Mouse (Mus musculus): Measurements from ENCODE around the gene Fam204a.
A peak's percentile ranks its signal among the peaks of the same experiment; 100 is the strongest.

The Fam204a gene

GRCm38 (mm10) chr19:60225899-60226844 is at the start of gene Fam204a:
Fam204a (minus strand) TSS chr19:60226701.
- DNase-seq (ENCODE audit: low spot score in 2 of 2): peak; percentile 97 to 98

DNA sequence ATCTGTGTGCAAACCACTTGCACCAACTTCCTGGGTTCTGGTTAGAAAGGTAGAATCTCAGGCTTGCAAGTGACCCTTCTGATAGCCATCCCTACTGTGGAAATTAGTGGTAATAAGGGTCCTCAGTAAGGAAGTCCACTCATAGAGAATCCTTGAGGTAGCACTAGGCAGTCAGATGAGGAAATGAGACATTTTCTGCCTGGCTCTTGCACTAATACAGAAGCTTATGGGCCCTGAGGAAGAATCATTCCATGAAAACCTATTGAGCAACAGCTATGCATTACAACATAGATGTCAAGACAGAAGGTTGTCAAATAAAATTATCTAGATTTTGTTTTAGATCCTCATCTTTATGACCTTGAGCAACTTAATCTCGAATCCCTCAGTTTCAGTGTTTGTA is 39.3 kb upstream of the Fam204a start:
- no peak for DNase-seq (ENCODE audit: low spot score in 2 of 2)

- no peak for DNase-seq (ENCODE audit: low spot score in 2 of 2)
Measured at GRCm38 (mm10) chr19:60260689-60261088, 34.2 kb upstream of the Fam204a start.

DNA sequence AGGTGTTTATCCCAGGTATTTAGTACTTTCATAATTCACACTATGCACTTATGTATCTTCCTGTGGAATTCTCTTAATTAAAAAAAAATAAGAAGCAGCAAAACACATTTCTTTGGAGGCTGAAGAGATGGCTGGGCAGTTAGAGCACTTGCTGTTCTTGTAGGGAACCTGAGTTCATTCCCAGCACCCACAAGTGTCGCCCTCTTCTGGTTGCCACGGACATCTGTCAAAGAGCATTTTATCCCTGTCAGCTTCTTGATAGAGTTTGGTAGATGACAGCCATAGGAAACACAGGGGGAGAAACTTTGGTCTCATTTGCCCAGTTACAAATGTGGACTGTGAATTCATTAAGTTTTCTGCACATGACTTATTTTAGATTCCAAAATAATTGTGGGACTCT is 25.5 kb upstream of the Fam204a start:
- DNase-seq (ENCODE audit: low spot score in 2 of 2): no peak

DNA sequence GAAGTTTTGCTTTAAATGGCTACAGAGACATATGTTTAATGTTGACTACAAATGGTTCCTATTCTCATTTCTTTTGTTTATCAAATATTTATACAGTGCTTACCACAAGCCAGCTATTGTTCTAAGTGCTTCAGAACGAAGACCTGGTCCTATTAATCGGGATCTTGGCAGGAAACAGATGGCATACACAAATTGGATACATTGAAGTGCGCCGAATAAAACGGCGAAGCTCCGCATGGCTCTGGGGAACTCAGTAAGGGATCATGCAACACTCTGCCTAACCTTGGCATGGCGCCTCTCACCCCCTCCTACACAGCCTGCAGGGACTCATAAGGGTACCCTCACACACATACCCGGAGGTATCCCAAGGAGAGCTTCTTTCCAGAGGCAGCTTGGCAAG is 24.7 kb upstream of the Fam204a start:
- DNase-seq (ENCODE audit: low spot score in 2 of 2): no peak

GRCm38 (mm10) chr19:60245250-60245649 is 18.7 kb upstream of the Fam204a start:
- DNase-seq (ENCODE audit: low spot score in 2 of 2): no peak

DNA sequence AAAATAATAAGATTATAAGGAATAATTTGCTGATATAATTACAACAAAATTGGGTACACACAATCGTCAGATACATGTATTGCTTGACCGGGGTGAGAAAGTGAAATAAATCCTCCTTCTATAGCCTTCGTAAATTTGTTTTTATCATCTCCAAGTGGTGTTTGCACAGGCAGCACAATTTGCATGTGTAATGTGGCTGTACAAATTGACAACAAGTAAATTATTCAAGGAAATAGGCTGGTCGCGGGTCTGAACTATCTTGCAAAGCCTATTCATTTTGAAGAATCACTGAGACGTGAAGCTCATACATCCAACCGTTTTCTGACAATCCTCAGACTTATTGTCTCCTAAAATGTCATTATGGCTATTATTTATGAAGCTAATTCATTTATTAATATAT is 16.1 kb upstream of the Fam204a start:
- no peak for DNase-seq (ENCODE audit: low spot score in 2 of 2)

DNA sequence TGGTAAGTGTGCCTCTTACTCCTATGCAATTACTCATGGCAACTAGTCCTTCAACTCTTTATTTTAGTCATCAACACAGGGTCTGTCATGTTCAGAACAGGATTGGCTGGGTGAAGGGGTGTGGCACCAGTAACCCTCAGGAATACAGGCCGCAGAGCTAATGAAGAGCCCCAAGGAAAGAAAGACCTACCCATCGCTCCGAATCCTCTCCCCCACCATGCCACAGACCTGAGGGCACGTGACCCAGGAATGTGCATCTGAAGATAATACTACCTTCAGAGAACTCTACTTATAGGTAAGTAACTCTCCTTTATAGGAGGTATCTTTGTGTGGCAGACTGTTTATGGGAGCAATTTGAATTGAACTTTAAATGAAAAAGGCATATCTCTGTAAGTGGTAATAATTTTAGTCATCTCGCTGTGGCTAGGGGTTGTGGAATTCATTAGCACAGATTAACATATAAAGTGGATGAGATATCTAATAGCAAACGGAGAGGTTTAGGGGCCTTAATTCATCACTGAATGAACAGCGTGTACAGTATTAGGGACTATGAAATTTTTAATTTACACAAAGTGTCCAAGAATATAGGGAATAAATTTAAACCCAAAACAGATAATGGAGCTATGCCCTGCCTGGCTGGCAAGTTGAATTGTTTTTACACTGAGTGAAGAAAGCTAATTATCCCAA is 15.6 kb upstream of the Fam204a start:
- DNase-seq (ENCODE audit: low spot score in 2 of 2): no peak

DNA sequence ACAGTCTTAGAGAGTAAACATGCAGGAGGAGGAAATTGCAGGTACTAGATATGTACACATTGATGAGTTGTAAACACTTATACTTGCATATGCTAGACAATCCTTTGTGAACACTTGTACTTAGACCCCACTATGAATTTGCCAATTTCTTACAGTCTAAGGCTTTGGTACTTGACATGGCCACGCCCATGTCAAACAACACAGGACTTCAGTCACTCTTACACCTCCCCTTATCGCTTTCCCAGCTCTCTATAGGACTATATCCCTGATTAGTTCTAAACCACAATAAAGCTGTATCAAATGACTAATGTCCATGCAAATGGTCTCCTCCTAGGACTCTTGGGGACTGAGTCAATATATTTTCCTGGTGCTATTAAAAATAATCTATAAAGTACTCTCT is 5.0 kb upstream of the Fam204a start:
- no peak for DNase-seq (ENCODE audit: low spot score in 2 of 2)

DNA sequence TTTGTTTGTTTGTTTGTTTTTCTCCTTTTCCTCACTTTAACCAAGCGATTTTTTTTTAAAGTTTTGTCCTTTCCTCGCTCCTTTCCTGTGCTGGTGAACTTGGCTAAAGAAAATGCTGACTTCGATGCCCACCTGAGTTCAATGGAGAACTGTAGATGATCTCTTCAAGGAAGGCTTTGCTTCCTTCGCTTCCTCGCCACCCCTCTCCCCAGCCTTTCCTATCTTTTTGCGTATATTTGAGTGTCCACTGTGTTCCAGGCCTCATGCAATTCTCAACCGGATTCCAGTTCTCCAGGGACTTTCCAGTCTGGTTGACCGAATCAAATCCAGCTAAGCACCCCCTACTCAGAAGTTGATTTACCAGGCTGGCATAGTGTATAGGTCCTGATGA is 339 bp upstream of the Fam204a start:
- no peak for DNase-seq (ENCODE audit: low spot score in 2 of 2)

- no peak for DNase-seq (ENCODE audit: low spot score in 2 of 2)
Measured at GRCm38 (mm10) chr19:60219395-60219794, 7.1 kb downstream of the Fam204a start.

- DNase-seq (ENCODE audit: low spot score in 2 of 2): no peak
Measured at GRCm38 (mm10) chr19:60217985-60218384, 8.5 kb downstream of the Fam204a start.

- no peak for DNase-seq (ENCODE audit: low spot score in 2 of 2)
Measured at GRCm38 (mm10) chr19:60208173-60208572, 18.3 kb downstream of the Fam204a start.

DNA sequence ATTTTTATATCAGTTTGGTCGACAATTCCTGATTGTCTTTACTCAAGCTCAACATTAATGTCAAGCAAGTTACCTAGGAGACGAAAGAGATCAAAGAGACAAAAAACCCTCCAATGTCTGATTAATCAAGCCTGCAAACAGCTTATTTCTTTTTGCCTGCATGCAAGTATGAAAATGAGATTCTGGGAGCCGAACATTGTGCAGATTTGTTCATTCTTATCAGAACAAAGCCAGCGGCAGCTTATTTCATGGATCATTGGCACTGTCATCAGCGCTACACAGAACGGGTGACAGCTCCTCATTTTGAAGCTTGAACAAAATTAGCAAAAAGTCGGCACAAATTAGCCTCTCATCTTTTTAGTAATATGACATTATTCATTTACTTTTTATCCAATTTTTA is 22.3 kb downstream of the Fam204a start:
- no peak for DNase-seq (ENCODE audit: low spot score in 2 of 2)

GRCm38 (mm10) chr19:60200294-60200693 is 26.2 kb downstream of the Fam204a start:
- DNase-seq (ENCODE audit: low spot score in 2 of 2): no peak

DNA sequence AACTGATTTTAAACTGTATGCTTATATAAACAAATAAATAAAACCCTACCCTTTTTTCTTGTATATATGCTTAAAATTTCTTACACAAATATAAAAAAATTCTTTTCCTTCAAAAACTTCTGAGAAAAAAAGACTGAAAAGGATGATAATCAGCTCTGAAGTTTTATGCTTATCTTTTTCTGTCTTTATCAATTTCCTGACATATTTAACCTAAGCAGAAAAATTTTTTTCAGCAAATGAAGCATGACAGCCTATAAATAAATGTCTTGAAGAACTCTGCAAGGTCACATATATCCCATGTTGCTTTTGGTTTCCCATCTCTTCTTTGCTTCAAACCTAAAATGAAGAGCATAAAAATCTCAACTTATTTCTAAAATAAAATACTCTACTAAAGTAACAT is 27.3 kb downstream of the Fam204a start:
- DNase-seq (ENCODE audit: low spot score in 2 of 2): no peak

- no peak for DNase-seq (ENCODE audit: low spot score in 2 of 2)
Measured at GRCm38 (mm10) chr19:60192790-60193189, 33.7 kb downstream of the Fam204a start.

- DNase-seq (ENCODE audit: low spot score in 2 of 2): no peak
Measured at GRCm38 (mm10) chr19:60189206-60189605, 37.3 kb downstream of the Fam204a start.

GRCm38 (mm10) chr19:60182901-60183300 is 43.6 kb downstream of the Fam204a start:
- DNase-seq (ENCODE audit: low spot score in 2 of 2): no peak

DNA sequence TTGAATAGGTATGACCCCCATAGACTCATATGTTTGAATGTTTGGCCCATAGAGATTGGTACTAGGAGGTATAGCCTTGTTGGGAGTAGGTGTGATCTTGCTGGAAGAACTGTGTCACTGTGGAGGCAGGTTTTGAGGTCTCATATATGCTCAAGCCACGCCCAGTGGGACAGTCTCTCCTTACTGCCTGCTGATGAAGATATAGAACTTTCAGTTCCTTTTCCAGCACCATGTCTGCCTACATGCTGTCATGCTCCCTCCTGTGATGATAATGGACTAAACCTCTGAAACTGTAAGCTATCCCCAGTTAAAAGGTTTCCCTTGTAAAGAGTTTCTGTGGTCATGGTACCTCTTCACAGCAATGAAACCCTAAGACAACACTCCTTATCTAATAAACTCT is 44.3 kb downstream of the Fam204a start:
- no peak for DNase-seq (ENCODE audit: low spot score in 2 of 2)

GRCm38 (mm10) chr19:60178771-60179563 is 47.5 kb downstream of the Fam204a start:
- DNase-seq (ENCODE audit: low spot score in 2 of 2): no peak

GRCm38 (mm10) chr19:60165417-60165816 is 61.1 kb downstream of the Fam204a start:
- DNase-seq (ENCODE audit: low spot score in 2 of 2): no peak

All from right cerebral cortex, adult 2 months (tissue).